Mouse (Mus musculus): Measurements from ENCODE around the gene Fbxo42.
A peak's percentile ranks its signal among the peaks of the same experiment; 100 is the strongest.

Gene Fbxo42

GRCm38 (mm10) chr4:141219583-141220213 is 72.0 kb downstream of the Fbxo42 start:
- no peak for DNase-seq (ENCODE audit: low read depth, low spot score)

- DNase-seq (ENCODE audit: low read depth, low spot score): no peak
These were observed 74.1 kb downstream of the Fbxo42 start for GRCm38 (mm10) chr4:141221848-141222247.

GRCm38 (mm10) chr4:141222752-141223151 is 75.0 kb downstream of the Fbxo42 start:
- no peak for DNase-seq (ENCODE audit: low read depth, low spot score)

GRCm38 (mm10) chr4:141228687-141229086 is 81.0 kb downstream of the Fbxo42 start:
- no peak for DNase-seq (ENCODE audit: low read depth, low spot score)

GRCm38 (mm10) chr4:141233196-141233595 is 85.5 kb downstream of the Fbxo42 start:
- no peak for DNase-seq (ENCODE audit: low read depth, low spot score)

GRCm38 (mm10) chr4:141235537-141236111 is 87.9 kb downstream of the Fbxo42 start:
- DNase-seq (ENCODE audit: low read depth, low spot score): no peak

GRCm38 (mm10) chr4:141236856-141237255 is 89.1 kb downstream of the Fbxo42 start:
- DNase-seq (ENCODE audit: low read depth, low spot score): no peak

- DNase-seq (ENCODE audit: low read depth, low spot score): no peak
These were observed 91.0 kb downstream of the Fbxo42 start for GRCm38 (mm10) chr4:141238492-141239387.

- peak; percentile 86 for DNase-seq (ENCODE audit: low read depth, low spot score)
These were observed 91.8 kb downstream of the Fbxo42 start, which contains the start of gene Arhgef19 for GRCm38 (mm10) chr4:141239388-141240125. Gene Arhgef19, plus strand, starts transcription at chr4:141239499.

- no peak for DNase-seq (ENCODE audit: low read depth, low spot score)
These were observed 92.9 kb downstream of the Fbxo42 start for GRCm38 (mm10) chr4:141240617-141241016.

- no peak for DNase-seq (ENCODE audit: low read depth, low spot score)
These were observed 94.1 kb downstream of the Fbxo42 start for GRCm38 (mm10) chr4:141241861-141242260.

GRCm38 (mm10) chr4:141242651-141243241 is 95.0 kb downstream of the Fbxo42 start:
- no peak for DNase-seq (ENCODE audit: low read depth, low spot score)

- DNase-seq (ENCODE audit: low read depth, low spot score): no peak
These were observed 95.9 kb downstream of the Fbxo42 start for GRCm38 (mm10) chr4:141243636-141244035.

GRCm38 (mm10) chr4:141244401-141244800 is 96.7 kb downstream of the Fbxo42 start:
- DNase-seq (ENCODE audit: low read depth, low spot score): no peak

GRCm38 (mm10) chr4:141244931-141245425 is 97.3 kb downstream of the Fbxo42 start:
- DNase-seq (ENCODE audit: low read depth, low spot score): no peak

GRCm38 (mm10) chr4:141246089-141246997 is 98.6 kb downstream of the Fbxo42 start:
- DNase-seq (ENCODE audit: low read depth, low spot score): no peak

GRCm38 (mm10) chr4:141246998-141247350 is 99.3 kb downstream of the Fbxo42 start:
- no peak for DNase-seq (ENCODE audit: low read depth, low spot score)

GRCm38 (mm10) chr4:141247776-141248613 is 100.3 kb downstream of the Fbxo42 start:
- peak; percentile 24 for DNase-seq (ENCODE audit: low read depth, low spot score)

- DNase-seq (ENCODE audit: low read depth, low spot score): no peak
These were observed 100.9 kb downstream of the Fbxo42 start for GRCm38 (mm10) chr4:141248614-141248978.
